Mouse (Mus musculus): Measurements from ENCODE around the gene Pnkp.

DNA sequence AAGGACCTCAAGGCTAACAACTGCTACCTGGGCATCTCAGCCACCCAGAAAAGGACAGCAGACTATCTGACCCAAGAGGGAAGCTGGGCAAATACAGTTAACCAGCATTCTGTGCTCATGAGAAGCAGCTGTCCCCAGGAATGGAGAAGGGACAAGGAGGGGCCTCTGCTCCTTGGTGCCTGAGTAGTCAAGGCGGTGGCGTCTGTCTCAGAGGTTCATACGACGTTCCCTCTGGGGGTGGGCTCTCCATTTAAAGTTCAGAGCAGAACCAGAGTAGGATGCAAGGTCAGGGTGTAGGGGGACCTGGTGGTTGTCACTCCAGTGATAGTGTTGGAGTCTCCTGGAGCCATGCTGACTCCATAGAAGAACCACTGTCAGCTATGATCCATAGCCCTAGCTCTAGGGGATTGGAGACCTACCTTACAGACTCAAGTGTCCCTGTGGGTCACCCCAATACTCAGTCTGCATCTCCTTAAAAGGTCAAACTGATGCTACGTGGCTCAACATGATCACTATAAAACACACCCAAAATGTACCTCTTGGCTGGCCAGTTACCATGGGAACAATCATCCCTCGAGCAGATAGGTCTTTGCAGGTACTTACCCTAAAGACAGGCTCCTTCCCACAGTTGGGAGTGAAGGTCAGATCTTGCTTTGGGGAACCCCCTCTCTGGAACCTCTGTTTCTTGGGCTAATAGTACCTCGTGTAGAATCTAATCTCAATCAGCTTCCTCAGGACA lies 46.0 kb upstream of the Pnkp start:
- no peak for TF ChIP-seq GATA1 (IDR thresholded peaks at IDR 0.05; ENCODE audit: borderline replicate concordance, low read length)
- TF ChIP-seq FLI1 (IDR thresholded peaks at IDR 0.05; ENCODE audit: low read length) = no peak
